Mouse (Mus musculus) C2C12 (cell line): ENCODE measurements around the gene Krtap5-2.

Source experiments
- CTCF ChIP-seq: IDR thresholded peaks from one replicate; pipeline ENCODE4 v1.5.1; 2011; ENCODE audit not compliant: control insufficient read depth, insufficient read depth, insufficient read length
- MAX ChIP-seq: IDR thresholded peaks from one replicate; pipeline ENCODE4 v1.6.1; 2011; ENCODE audit warnings: mild to moderate bottlenecking, control low read depth
- MYOD1 ChIP-seq: IDR thresholded peaks from one replicate; pipeline ENCODE4 v1.6.1; 2011; ENCODE audit warnings: low read depth; ENCODE audit not compliant: control insufficient read depth, insufficient read length
- USF1 ChIP-seq: IDR thresholded peaks from one replicate; pipeline ENCODE4 v1.6.1; 2011; ENCODE audit warnings: low read depth, mild to moderate bottlenecking, control low read depth, moderate library complexity

DNA sequence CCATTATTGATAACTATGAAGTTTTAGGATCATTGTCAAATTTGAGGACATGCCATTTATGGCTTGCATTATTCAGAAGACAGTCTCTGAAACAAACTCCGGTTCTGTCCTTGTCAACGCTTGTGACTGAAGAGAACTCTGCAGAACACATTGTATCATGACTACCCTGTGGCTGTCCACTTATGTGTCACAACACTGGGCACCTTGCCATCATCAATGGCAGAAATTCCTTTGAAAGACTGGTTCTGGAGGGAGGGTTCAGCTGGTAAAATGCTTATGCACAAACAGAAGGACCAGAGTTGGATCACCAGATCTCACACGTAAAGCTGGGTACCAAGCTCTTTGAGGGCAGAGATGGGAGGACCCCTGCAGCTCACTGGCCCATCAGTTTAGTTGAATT, 16.4 kb downstream of the Krtap5-2 start:
- TF ChIP-seq CTCF: no peak
- no peak for TF ChIP-seq USF1
- no peak for TF ChIP-seq MAX
- TF ChIP-seq MYOD1: no peak
